Mouse (Mus musculus): ENCODE results near the gene Gli3. TPM values are rescaled to one million over a fixed set of nuclear protein-coding genes. Genes with fewer than 3 reads are reported as not detected.

The Gli3 gene
- polyA plus RNA-seq, 1 experiment from 2014 or later, result 35.2 TPM

DNA sequence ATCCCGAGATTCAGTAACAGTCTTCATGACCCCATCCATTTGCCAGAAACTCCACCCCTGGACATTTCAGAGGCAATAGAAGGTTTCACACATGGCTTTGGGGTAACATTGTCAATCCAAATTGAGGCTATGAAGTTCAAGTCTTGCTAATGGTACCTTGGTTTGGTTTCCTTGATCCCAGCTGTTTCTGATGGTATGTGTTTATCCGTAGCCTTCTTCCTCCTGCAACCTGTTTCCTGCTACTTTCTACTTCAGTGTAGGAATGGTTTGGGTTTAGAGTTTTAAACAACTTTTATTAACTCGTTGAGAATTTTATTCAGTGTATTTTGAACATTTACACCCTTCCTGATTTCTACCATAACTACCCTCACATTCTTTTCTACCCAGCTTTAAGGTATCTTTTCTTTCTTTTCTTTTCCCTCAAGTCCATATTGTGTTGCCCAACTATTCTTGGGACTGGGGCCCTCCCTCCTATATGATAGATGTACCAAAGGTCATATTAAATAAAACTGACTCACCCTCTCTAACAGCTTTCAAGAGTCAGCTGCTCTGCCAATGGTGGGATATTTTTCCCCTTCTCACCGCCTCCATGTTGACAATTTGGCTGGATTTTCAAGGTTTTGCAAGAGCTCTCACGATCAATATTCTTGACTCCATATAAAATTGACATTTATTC lies 225.9 kb downstream of the Gli3 start:
- H3K9ac ChIP-seq (replicated peaks; ENCODE audit: low read depth, low read length), result no peak overlapping the region
- 90% methylated on average over 5 of the region's 5 CpGs for whole genome bisulfite sequencing
- H3K4me2 ChIP-seq (replicated peaks; ENCODE audit: low read depth, low read length), result no peak overlapping the region
- H3K4me1 ChIP-seq (ENCODE audit: control insufficient read depth, insufficient read depth, low read length), result no peaks in the 10 kb centered on the region
- H3K27ac ChIP-seq (ENCODE audit: low read length), result no peak overlapping the region
- H3K4me3 ChIP-seq (ENCODE audit: low read depth, low read length), result no peak overlapping the region
- no peaks in the 10 kb centered on the region for H3K9me3 ChIP-seq (ENCODE audit: control insufficient read depth, low read depth, low read length)
- ATAC-seq (ENCODE audit: insufficient number of reproducible peaks, insufficient read depth, low FRiP score, low read depth), result no peak
- no peaks in the 10 kb centered on the region for H3K27me3 ChIP-seq (ENCODE audit: control insufficient read depth, insufficient read depth, low read length)
- H3K36me3 ChIP-seq (ENCODE audit: control insufficient read depth, insufficient read depth, low read length), result no peaks in the 10 kb centered on the region

DNA sequence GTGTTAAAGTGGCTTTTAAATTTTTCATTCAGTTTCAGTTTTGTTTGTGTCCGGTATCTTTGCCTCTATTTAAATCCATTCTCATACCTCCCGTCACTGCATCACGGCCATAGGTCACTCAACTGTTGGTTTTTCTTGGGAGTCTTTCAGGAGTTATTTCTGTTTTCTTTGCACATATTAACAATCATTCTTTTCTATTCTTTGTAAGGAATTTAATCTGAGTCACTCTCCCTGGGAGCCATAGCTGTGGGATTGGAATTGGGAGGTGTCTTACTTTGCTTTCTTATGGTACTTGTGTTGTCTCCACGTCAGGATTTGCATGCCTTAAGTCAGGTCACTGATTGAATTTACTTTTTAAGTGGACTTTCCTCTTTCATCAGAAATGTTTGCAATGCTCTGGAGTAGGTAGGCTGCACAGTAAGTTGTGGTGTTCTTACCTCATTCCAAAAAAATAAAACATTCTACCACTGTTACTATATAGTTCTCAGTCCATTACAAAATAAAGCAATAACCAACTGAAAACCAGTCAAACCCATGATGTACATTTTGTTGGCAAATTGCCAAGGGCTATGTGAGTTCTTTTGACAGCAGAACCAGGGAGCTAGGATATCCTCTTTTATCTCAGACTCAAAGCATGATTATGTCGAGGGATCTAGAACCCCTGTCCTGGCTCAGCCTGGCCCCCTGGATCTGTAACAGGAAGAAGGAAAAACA lies 228.9 kb downstream of the Gli3 start:
- Histone ChIP-seq H3K27me3 (ENCODE audit: control insufficient read depth, insufficient read depth, low read length) (no peaks in the 10 kb centered on the region), H3K9ac (replicated peaks; ENCODE audit: low read depth, low read length) (no peak overlapping the region)
- no peak for ATAC-seq (ENCODE audit: insufficient number of reproducible peaks, insufficient read depth, low FRiP score, low read depth)

DNA sequence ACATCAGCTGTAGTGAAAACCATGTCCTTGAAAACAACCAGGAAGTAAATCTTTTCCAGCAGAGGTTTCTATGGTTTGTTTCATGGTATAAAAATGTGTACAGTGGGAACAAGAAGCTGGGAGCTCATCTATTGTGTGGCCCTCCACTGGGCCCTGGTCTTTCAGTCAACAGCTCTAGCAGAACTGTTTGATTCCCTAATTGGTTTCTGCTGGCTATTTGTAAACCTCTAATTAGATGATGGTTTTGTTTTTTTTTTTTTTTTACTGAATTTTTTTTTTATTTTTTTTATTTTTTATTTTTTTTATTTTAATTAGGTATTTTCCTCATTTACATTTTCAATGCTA lies 229.4 kb downstream of the Gli3 start:
- Histone ChIP-seq H3K4me3 (ENCODE audit: low read depth, low read length) (no peak overlapping the region), H3K27me3 (ENCODE audit: control insufficient read depth, insufficient read depth, low read length) (no peaks in the 10 kb centered on the region), H3K36me3 (ENCODE audit: control insufficient read depth, insufficient read depth, low read length) (no peaks in the 10 kb centered on the region; the same call in 1 of the 2 replicates), H3K4me1 (ENCODE audit: control insufficient read depth, insufficient read depth, low read length) (no peaks in the 10 kb centered on the region), H3K9me3 (ENCODE audit: control insufficient read depth, low read depth, low read length) (no peaks in the 10 kb centered on the region), H3K4me2 (replicated peaks; ENCODE audit: low read depth, low read length) (no peak overlapping the region), H3K9ac (replicated peaks; ENCODE audit: low read depth, low read length) (no peak overlapping the region), H3K27ac (ENCODE audit: low read length) (no peak overlapping the region)
- no peak for ATAC-seq (ENCODE audit: insufficient number of reproducible peaks, insufficient read depth, low FRiP score, low read depth)

More for the DNA sequence above, 228.9 kb downstream of the Gli3 start:
- Histone ChIP-seq H3K27ac (ENCODE audit: low read length) (no peak overlapping the region), H3K4me2 (replicated peaks; ENCODE audit: low read depth, low read length) (no peak overlapping the region), H3K4me3 (ENCODE audit: low read depth, low read length) (no peak overlapping the region), H3K36me3 (ENCODE audit: control insufficient read depth, insufficient read depth, low read length) (no peaks in the 10 kb centered on the region), H3K4me1 (ENCODE audit: control insufficient read depth, insufficient read depth, low read length) (no peaks in the 10 kb centered on the region), H3K9me3 (ENCODE audit: control insufficient read depth, low read depth, low read length) (no peaks in the 10 kb centered on the region)
- 53% methylated on average over 5 of the region's 5 CpGs for WGBS

DNA sequence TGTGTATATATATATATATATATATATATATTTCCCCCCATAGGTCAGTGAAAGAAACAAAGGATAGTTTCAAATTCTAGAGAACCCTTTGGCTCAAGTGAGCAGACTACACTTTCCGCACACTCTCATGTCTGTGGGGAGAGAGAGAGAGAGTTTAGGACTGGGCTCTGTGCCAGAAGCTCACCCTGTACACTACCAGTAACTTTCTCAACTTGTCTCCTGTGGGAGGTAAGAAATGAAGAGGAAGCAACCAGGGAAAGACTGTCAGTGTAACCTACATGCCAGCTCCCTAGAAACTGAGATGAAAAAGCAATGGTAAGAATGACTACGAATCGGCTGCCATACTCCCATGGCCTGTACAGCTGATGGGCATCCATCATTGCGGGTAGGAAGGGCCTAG lies 235.2 kb downstream of the Gli3 start:
- no peak for ATAC-seq (ENCODE audit: insufficient number of reproducible peaks, insufficient read depth, low FRiP score, low read depth)
- H3K4me2 ChIP-seq (replicated peaks; ENCODE audit: low read depth, low read length), result no peak overlapping the region
- no peaks in the 10 kb centered on the region for H3K4me1 ChIP-seq (ENCODE audit: control insufficient read depth, insufficient read depth, low read length)
- H3K27me3 ChIP-seq (ENCODE audit: control insufficient read depth, insufficient read depth, low read length), result no peaks in the 10 kb centered on the region
- no peaks in the 10 kb centered on the region for H3K9me3 ChIP-seq (ENCODE audit: control insufficient read depth, low read depth, low read length)
- no peak overlapping the region for H3K9ac ChIP-seq (replicated peaks; ENCODE audit: low read depth, low read length)
- H3K4me3 ChIP-seq (ENCODE audit: low read depth, low read length), result no peak overlapping the region
- no peaks in the 10 kb centered on the region; the same call in 1 of the 2 replicates for H3K36me3 ChIP-seq (ENCODE audit: control insufficient read depth, insufficient read depth, low read length)
- no peak overlapping the region for H3K27ac ChIP-seq (ENCODE audit: low read length)
- WGBS, result 76% methylated on average over 4 of the region's 4 CpGs

DNA sequence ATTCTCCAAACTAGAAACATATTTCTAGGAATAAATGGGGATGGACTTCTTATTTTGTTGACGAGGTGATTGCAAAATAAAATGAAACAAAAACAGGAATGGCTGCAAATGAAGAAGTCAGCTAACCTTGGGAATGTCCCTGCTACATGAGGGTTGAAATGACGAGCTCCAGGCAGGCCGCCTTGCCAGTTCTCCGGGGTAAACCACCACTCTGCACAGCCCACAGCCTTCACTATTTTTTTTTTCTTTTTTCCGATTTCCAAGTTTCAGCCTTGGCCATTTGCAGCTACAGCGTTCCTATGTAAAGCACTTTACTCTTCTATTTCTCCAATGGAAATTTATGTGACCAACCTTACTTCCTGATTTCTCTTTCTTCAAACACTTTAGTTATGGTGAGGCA lies 236.1 kb downstream of the Gli3 start:
- Histone ChIP-seq H3K9ac (replicated peaks; ENCODE audit: low read depth, low read length) (no peak overlapping the region), H3K27ac (ENCODE audit: low read length) (no peak overlapping the region), H3K9me3 (ENCODE audit: control insufficient read depth, low read depth, low read length) (no peaks in the 10 kb centered on the region), H3K4me3 (ENCODE audit: low read depth, low read length) (no peak overlapping the region), H3K36me3 (ENCODE audit: control insufficient read depth, insufficient read depth, low read length) (no peaks in the 10 kb centered on the region; the same call in 1 of the 2 replicates), H3K27me3 (ENCODE audit: control insufficient read depth, insufficient read depth, low read length) (no peaks in the 10 kb centered on the region), H3K4me1 (ENCODE audit: control insufficient read depth, insufficient read depth, low read length) (no peaks in the 10 kb centered on the region), H3K4me2 (replicated peaks; ENCODE audit: low read depth, low read length) (no peak overlapping the region)
- no peak for ATAC-seq (ENCODE audit: insufficient number of reproducible peaks, insufficient read depth, low FRiP score, low read depth)
- WGBS, result 90% methylated on average over 6 of the region's 6 CpGs

DNA sequence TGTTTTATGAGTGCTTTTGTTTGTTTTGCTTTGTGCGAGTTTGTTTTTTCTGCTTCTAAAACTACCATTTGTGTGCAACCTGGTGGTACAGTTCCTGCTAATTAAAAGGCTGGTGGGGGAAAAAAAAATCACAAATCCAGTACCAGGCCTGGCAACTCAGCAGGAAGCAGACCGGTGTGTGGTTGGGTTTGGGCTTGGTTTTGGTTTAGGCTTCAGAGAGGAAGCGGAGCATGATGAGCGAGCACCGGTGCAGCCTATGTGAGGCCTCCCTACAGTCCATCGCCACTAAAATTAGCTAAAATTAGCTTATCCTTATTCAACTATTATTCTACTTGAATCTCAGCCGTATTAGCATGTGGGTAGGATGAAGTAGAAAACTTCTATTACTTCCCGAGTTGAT lies 241.6 kb downstream of the Gli3 start:
- ATAC-seq (ENCODE audit: insufficient number of reproducible peaks, insufficient read depth, low FRiP score, low read depth), result no peak
- no peak overlapping the region for H3K4me2 ChIP-seq (replicated peaks; ENCODE audit: low read depth, low read length)
- WGBS, result 91% methylated on average over 8 of the region's 8 CpGs
- no peak overlapping the region for H3K4me3 ChIP-seq (ENCODE audit: low read depth, low read length)
- H3K36me3 ChIP-seq (ENCODE audit: control insufficient read depth, insufficient read depth, low read length), result no peaks in the 10 kb centered on the region
- H3K9ac ChIP-seq (replicated peaks; ENCODE audit: low read depth, low read length), result no peak overlapping the region
- no peaks in the 10 kb centered on the region for H3K4me1 ChIP-seq (ENCODE audit: control insufficient read depth, insufficient read depth, low read length)
- no peaks in the 10 kb centered on the region for H3K9me3 ChIP-seq (ENCODE audit: control insufficient read depth, low read depth, low read length)
- no peaks in the 10 kb centered on the region for H3K27me3 ChIP-seq (ENCODE audit: control insufficient read depth, insufficient read depth, low read length)
- H3K27ac ChIP-seq (ENCODE audit: low read length), result no peak overlapping the region

DNA sequence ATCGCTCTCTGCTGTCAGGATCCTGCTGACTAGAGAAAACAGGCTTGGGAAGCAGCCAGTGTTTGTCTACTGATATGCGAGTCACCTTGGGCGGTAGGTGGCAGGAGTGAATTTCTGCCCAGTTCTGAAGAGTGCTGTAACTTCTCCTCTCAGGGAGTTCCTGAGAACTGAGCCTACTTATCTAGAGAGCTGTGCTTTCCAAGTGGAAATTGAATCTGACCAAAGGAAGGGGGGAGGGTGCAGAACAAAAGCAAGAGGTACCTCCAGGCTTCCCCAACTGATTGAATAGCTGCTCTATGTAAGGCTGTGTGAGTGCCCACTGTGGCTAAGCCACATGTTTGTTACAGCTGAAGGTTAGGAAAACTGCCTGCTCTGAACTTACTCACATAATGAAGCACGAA lies 244.4 kb downstream of the Gli3 start:
- H3K4me1 ChIP-seq (ENCODE audit: control insufficient read depth, insufficient read depth, low read length), result no peaks in the 10 kb centered on the region
- H3K4me3 ChIP-seq (ENCODE audit: low read depth, low read length), result no peak overlapping the region
- no peaks in the 10 kb centered on the region for H3K36me3 ChIP-seq (ENCODE audit: control insufficient read depth, insufficient read depth, low read length)
- H3K27ac ChIP-seq (ENCODE audit: low read length), result no peak overlapping the region
- no peaks in the 10 kb centered on the region for H3K9me3 ChIP-seq (ENCODE audit: control insufficient read depth, low read depth, low read length)
- 55% methylated on average over 4 of the region's 4 CpGs for WGBS
- H3K27me3 ChIP-seq (ENCODE audit: control insufficient read depth, insufficient read depth, low read length), result no peaks in the 10 kb centered on the region
- H3K4me2 ChIP-seq (replicated peaks; ENCODE audit: low read depth, low read length), result no peak overlapping the region
- H3K9ac ChIP-seq (replicated peaks; ENCODE audit: low read depth, low read length), result no peak overlapping the region
- no peak for ATAC-seq (ENCODE audit: insufficient number of reproducible peaks, insufficient read depth, low FRiP score, low read depth)

DNA sequence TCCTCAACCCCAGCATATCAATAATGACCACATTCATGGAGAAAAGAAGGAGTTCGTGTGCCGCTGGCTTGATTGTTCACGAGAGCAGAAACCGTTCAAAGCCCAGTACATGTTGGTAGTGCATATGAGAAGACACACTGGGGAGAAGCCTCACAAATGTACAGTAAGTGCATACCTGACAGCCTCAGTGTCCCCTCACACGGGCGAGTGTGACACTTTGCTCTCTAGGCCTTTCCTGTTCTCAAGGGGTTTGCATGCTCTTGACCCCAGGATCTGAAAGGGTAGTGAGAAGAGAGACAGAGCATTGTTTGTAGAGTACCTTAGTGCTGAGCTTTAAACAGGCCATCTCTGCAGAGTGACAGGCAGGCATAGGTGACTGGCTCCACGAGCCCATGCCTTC lies 250.5 kb downstream of the Gli3 start:
- Histone ChIP-seq H3K9me3 (ENCODE audit: control insufficient read depth, low read depth, low read length) (no peaks in the 10 kb centered on the region), H3K4me2 (replicated peaks; ENCODE audit: low read depth, low read length) (no peak overlapping the region), H3K36me3 (ENCODE audit: control insufficient read depth, insufficient read depth, low read length) (peaks cover 10% of the 10 kb centered on the region; the same call in 1 of the 2 replicates), H3K4me3 (ENCODE audit: low read depth, low read length) (no peak overlapping the region), H3K27me3 (ENCODE audit: control insufficient read depth, insufficient read depth, low read length) (no peaks in the 10 kb centered on the region), H3K4me1 (ENCODE audit: control insufficient read depth, insufficient read depth, low read length) (no peaks in the 10 kb centered on the region), H3K9ac (replicated peaks; ENCODE audit: low read depth, low read length) (no peak overlapping the region), H3K27ac (ENCODE audit: low read length) (no peak overlapping the region)
- no peak for ATAC-seq (ENCODE audit: insufficient number of reproducible peaks, insufficient read depth, low FRiP score, low read depth)
- WGBS, result 87% methylated on average over 7 of the region's 7 CpGs

DNA sequence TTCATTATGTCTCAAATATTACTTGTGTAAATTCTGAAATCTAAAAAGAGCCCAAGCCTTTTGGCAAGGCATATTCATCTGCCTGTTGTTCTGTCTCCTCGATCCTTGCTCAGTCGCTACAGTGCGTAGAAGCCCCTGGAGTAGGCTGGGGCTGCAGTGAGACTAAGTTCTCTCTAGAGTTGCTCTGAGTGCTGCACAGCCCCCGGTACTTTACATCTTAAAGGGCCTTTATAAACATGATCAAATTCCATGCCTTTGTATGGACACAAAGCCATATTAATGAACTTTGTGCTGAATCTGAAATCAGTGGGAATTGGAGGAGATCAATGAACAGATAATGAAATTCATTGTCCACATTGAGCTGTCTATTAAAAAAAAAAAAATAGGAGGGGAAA lies 251.3 kb downstream of the Gli3 start:
- Histone ChIP-seq H3K9ac (replicated peaks; ENCODE audit: low read depth, low read length) (no peak overlapping the region), H3K27ac (ENCODE audit: low read length) (no peak overlapping the region), H3K4me2 (replicated peaks; ENCODE audit: low read depth, low read length) (no peak overlapping the region), H3K36me3 (ENCODE audit: control insufficient read depth, insufficient read depth, low read length) (peaks cover 10% of the 10 kb centered on the region; the same call in 1 of the 2 replicates), H3K27me3 (ENCODE audit: control insufficient read depth, insufficient read depth, low read length) (no peaks in the 10 kb centered on the region), H3K4me3 (ENCODE audit: low read depth, low read length) (no peak overlapping the region), H3K9me3 (ENCODE audit: control insufficient read depth, low read depth, low read length) (no peaks in the 10 kb centered on the region), H3K4me1 (ENCODE audit: control insufficient read depth, insufficient read depth, low read length) (no peaks in the 10 kb centered on the region)
- 78% methylated on average over 4 of the region's 4 CpGs for WGBS
- ATAC-seq (ENCODE audit: insufficient number of reproducible peaks, insufficient read depth, low FRiP score, low read depth), result no peak
